Mouse (Mus musculus) neural tube, embryonic 14.5 days (tissue): Measurements from ENCODE around the gene Abi1. TPM values are rescaled to one million over a fixed set of nuclear protein-coding genes. Genes with fewer than 3 reads are reported as not detected.

Source experiments
- ATAC-seq: fragments of 200-750 bp; cut with Nextera tagmentation; 2 replicates; pipeline ENCODE4 v1.8.0; 2017; ENCODE audit warnings: low read depth, mild to moderate bottlenecking, moderate TSS enrichment, moderate library complexity
- H3K27ac ChIP-seq: fragments of 300-500 bp; sonication (generic); 2 replicates; pipeline ENCODE4 v1.5.1; 2014; ENCODE audit warnings: low read depth, mild to moderate bottlenecking, control low read depth, low read length, moderate library complexity, mixed read lengths
- H3K27me3 ChIP-seq: fragments of 300-500 bp; sonication (generic); 2 replicates; pipeline ENCODE4 v1.6.1; 2014; ENCODE audit warnings: low read length; ENCODE audit not compliant: control insufficient read depth, insufficient read depth
- H3K36me3 ChIP-seq: fragments of 300-500 bp; sonication (generic); 2 replicates; pipeline ENCODE4 v1.6.1; 2014; ENCODE audit warnings: low read length, mixed read lengths; ENCODE audit not compliant: control insufficient read depth, insufficient read depth
- H3K4me1 ChIP-seq: fragments of 300-500 bp; sonication (generic); 2 replicates; pipeline ENCODE4 v1.6.1; 2014; ENCODE audit warnings: low read length; ENCODE audit not compliant: control insufficient read depth, insufficient read depth
- H3K4me2 ChIP-seq: fragments of 300-500 bp; sonication (generic); 2 replicates; pipeline ENCODE4 v1.6.1; 2014; ENCODE audit warnings: mild to moderate bottlenecking, low read depth, low read length, control low read depth
- H3K4me3 ChIP-seq: fragments of 300-500 bp; sonication (generic); 2 replicates; pipeline ENCODE4 v1.5.1; 2014; ENCODE audit warnings: low read depth, low read length, control low read depth, mixed read lengths
- H3K9ac ChIP-seq: fragments of 300-500 bp; sonication (generic); replicated peaks from 2 replicates; pipeline ENCODE4 v1.6.1; 2014; ENCODE audit warnings: low read depth, mild to moderate bottlenecking, control low read depth, low read length, mixed read lengths
- H3K9me3 ChIP-seq: fragments of 300-500 bp; sonication (generic); 2 replicates; pipeline ENCODE4 v1.6.1; 2016; ENCODE audit warnings: low read length; ENCODE audit not compliant: control insufficient read depth
- WGBS: fragments of 180-500 bp; shearing (Covaris S2); extraction: QIAGEN DNeasy Blood & Tissue Kit; methylation state at CpG from one replicate; pipeline ENCODE4 v1.1.7; 2014; 5-methylcytosine and 5-hydroxymethylcytosine counted together
- polyA plus RNA-seq: library from polyadenylated mRNA; unstranded; fragments of >200 nt; fragmentation: Nextera tagmentation; extraction: Ambion mirVana; gene quantifications from 2 replicates; pipeline ENCODE4 v1.2.1, GENCODE M21; 2014

Abi1 gene
- polyA plus RNA-seq, 1 experiment from 2014 or later, result 64.8 TPM

DNA sequence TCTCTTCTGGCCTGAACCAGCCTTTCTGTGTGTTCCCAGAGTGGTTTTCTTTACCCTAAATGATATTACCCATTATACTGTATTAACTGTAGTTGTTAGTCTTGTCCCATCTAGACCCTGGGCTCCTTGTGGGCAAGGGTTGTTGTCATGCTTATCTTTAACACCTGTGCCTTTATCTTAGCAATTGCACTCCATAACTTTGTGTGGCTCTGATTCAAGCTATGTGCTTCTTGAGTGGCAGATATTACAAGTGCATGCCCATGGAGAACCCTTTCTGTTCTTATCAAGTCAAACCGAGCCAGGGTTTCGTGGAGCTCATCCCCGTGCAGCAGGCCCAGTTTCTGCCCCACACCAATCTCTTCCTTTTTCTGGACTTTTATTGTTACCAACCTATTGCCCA is 136.1 kb downstream of the Abi1 start:
- 95% methylated on average over 3 of the region's 3 CpGs for WGBS
- H3K9me3 ChIP-seq, result no peaks in the 10 kb centered on the region
- peaks cover 38% of the 10 kb centered on the region; the same call in 1 of the 2 replicates for H3K36me3 ChIP-seq
- no peak overlapping the region for H3K4me2 ChIP-seq
- no peak overlapping the region for H3K9ac ChIP-seq
- H3K27ac ChIP-seq, result no peak overlapping the region
- no peaks in the 10 kb centered on the region for H3K27me3 ChIP-seq
- no peak overlapping the region for H3K4me3 ChIP-seq
- no peak for ATAC-seq
- H3K4me1 ChIP-seq, result no peaks in the 10 kb centered on the region

- H3K27me3 ChIP-seq, result no peaks in the 10 kb centered on the region
- peak within 1 kb of the TSS; percentile 75 for H3K4me2 ChIP-seq
- under 1% methylated on average over 81 of the region's 81 CpGs for WGBS
- peak within 1 kb of the TSS; percentile 86 for H3K27ac ChIP-seq
- no peaks in the 10 kb centered on the region for H3K9me3 ChIP-seq
- H3K36me3 ChIP-seq, result no peaks in the 10 kb centered on the region
- peaks cover 9% of the 10 kb centered on the region; the same call in 1 of the 2 replicates for H3K4me1 ChIP-seq
- ATAC-seq, result peak; percentile 99
- H3K9ac ChIP-seq, result peak within 1 kb of the TSS; percentile 81
- H3K4me3 ChIP-seq, result peak within 1 kb of the TSS; percentile 89
Measured at GRCm38 (mm10) chr2:22895282-22896273, 144.5 kb downstream of the Abi1 start, which contains the start of gene Pdss1. Gene Pdss1 (plus strand): TSS chr2:22895522.

GRCm38 (mm10) chr2:22894932-22895281 is 145.1 kb downstream of the Abi1 start:
- Histone ChIP-seq H3K27me3 (no peaks in the 10 kb centered on the region), H3K4me1 (peaks cover 9% of the 10 kb centered on the region; the same call in 1 of the 2 replicates), H3K4me2 (peak overlapping the region; percentile 75), H3K36me3 (no peaks in the 10 kb centered on the region), H3K4me3 (peak overlapping the region; percentile 89), H3K9me3 (no peaks in the 10 kb centered on the region), H3K27ac (peak overlapping the region; percentile 86), H3K9ac (peak overlapping the region; percentile 81)
- 19% methylated on average over 9 of the region's 9 CpGs for WGBS
- no peak; the same call in 1 of the 2 replicates for ATAC-seq

Other genes starting within 250 kb of the Abi1 start
- gene Pdss1, start 144.7 kb downstream of the Abi1 start, polyA plus RNA-seq, result 27.9 TPM in 2 replicates
- gene Acbd5, start 27.9 kb upstream of the Abi1 start, polyA plus RNA-seq, result 70.0 and 78.3 TPM in 2 replicates
- gene Mastl, start 115.8 kb upstream of the Abi1 start, polyA plus RNA-seq, result 1.6 and 2.3 TPM in 2 replicates
- 69.6 and 70.4 TPM in 2 replicates for gene Yme1l1, start 116.1 kb upstream of the Abi1 start, polyA plus RNA-seq
- gene 4931423N10Rik, start 167.2 kb upstream of the Abi1 start, polyA plus RNA-seq, result 0.21 TPM in 1 of 2 replicates, not detected in the other